Mouse (Mus musculus) hindbrain, embryonic 10.5 days (tissue): ENCODE results near the gene Itpr1. TPM values are rescaled to one million over a fixed set of nuclear protein-coding genes. Genes with fewer than 3 reads are reported as not detected.

Experiments used
- DNase-seq: peaks from one replicate; pipeline ENCODE4 v3.0.0-alpha.2; 2017; ENCODE audit warnings: low spot score
- H3K27ac ChIP-seq: fragments of 300-500 bp; sonication (generic); 2 replicates; pipeline ENCODE4 v1.5.1; 2016; ENCODE audit warnings: mild to moderate bottlenecking, moderate library complexity
- H3K27me3 ChIP-seq: fragments of 300-500 bp; sonication (generic); 2 replicates; pipeline ENCODE4 v1.6.1; 2016; ENCODE audit warnings: mild to moderate bottlenecking; ENCODE audit not compliant: poor library complexity, insufficient read depth, severe bottlenecking
- H3K36me3 ChIP-seq: fragments of 300-500 bp; sonication (generic); 2 replicates; pipeline ENCODE4 v1.6.1; 2016; ENCODE audit warnings: mild to moderate bottlenecking, moderate library complexity
- H3K4me1 ChIP-seq: fragments of 300-500 bp; sonication (generic); replicated peaks from 2 replicates; pipeline ENCODE4 v1.6.1; 2016; ENCODE audit warnings: mild to moderate bottlenecking
- H3K4me3 ChIP-seq: fragments of 300-500 bp; sonication (generic); 2 replicates; pipeline ENCODE4 v1.5.1; 2016; ENCODE audit warnings: mild to moderate bottlenecking, moderate library complexity
- H3K9me3 ChIP-seq: fragments of 300-500 bp; sonication (generic); 2 replicates; pipeline ENCODE4 v1.6.1; 2016; ENCODE audit warnings: mild to moderate bottlenecking, moderate library complexity
- WGBS: fragments of 180-500 bp; shearing (Covaris S2); methylation state at CpG from one replicate; pipeline ENCODE4 v1.1.7; 2016; 5-methylcytosine and 5-hydroxymethylcytosine counted together
- polyA plus RNA-seq: library from polyadenylated mRNA; unstranded; fragments of >200 nt; fragmentation: Nextera tagmentation; extraction: Ambion mirVana; gene quantifications from 2 replicates; pipeline ENCODE4 v1.2.1, GENCODE M21; 2016

Itpr1 gene
- polyA plus RNA-seq, 1 experiment from 2014 or later: 6.9 TPM

DNA sequence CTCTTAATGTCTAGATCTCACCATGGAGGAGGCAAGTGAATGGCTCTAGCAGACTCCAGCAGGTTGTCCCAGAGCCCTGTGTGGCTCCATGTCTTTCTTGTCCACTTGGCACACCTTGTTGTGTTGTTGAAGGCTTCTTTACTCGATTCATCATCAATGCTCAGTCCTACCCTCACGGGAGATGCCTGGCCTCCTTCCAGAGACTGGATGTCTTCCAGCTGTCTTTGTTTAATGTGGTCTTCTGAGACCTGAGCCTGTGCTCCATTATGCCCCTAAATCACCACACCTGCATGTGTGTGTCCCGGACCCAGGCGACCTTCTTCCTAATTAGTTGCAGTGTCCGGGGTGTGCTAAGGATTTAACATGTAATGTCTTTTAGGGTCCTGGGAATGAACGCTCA lies 254.7 kb downstream of the Itpr1 start:
- no peak overlapping the region for H3K4me3 ChIP-seq
- H3K9me3 ChIP-seq: no peaks in the 10 kb centered on the region
- H3K27me3 ChIP-seq: no peaks in the 10 kb centered on the region
- no peaks in the 10 kb centered on the region for H3K36me3 ChIP-seq
- peaks cover 10% of the 10 kb centered on the region for H3K4me1 ChIP-seq
- DNase-seq: no peak
- H3K27ac ChIP-seq: no peak overlapping the region
- WGBS: 86% methylated on average over 6 of the region's 6 CpGs

DNA sequence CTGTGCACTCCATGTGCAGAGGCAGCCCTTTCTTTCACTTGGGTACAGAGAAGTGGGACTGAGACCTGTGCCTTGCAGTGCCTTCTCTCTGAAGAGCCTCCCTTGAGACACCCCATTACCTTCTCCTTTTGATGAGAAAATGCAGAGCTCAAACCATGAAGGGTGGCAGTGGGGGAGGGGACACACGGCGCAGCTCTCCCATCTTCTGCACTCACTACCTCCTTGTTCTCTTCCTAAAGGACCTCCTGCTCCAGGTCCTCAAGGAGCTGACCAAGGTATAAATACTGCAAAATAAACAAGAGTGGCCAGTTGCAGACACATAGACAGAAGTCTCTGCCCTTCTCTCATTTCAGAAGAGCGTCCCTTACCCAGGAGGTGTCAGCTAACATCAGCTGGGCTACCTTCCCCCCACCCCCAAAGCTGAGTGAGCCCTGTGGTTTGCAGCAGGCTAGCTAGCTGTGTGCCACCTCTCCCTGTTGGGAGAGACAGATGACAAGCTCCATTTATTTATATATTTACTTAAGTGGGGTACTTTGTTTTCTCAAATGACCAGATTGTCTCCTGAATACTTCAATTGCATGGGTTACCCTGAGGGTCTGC lies 255.4 kb downstream of the Itpr1 start:
- Histone ChIP-seq H3K27ac (no peak overlapping the region), H3K4me3 (no peak overlapping the region), H3K9me3 (no peaks in the 10 kb centered on the region), H3K27me3 (no peaks in the 10 kb centered on the region), H3K4me1 (peaks cover 10% of the 10 kb centered on the region), H3K36me3 (peaks cover 5% of the 10 kb centered on the region)
- WGBS: 62% methylated on average over 3 of the region's 3 CpGs
- DNase-seq: no peak

DNA sequence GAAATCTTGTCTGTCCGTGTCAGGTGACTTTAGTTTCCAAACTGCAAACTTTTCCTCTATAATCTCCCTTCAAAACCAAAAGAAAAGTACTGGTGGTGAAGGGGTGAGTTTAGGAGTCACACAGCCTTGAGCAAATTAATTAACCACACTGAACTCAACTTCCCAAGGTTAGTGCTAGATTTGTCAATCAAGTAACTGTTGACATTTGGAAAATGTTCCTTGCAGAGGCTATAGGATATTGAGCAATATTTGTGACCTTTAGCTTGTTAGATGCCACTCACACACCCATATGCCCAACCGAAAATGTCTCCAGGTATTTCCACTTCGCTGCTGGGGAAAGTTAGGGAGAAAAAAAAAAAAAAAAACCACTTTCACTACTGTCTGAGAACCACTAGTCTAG lies 259.0 kb downstream of the Itpr1 start:
- Histone ChIP-seq H3K36me3 (peaks cover 11% of the 10 kb centered on the region), H3K9me3 (no peaks in the 10 kb centered on the region), H3K27me3 (no peaks in the 10 kb centered on the region), H3K4me3 (no peak overlapping the region), H3K27ac (no peak overlapping the region), H3K4me1 (peaks cover 10% of the 10 kb centered on the region)
- WGBS: 93% methylated on average over 3 of the region's 3 CpGs
- no peak for DNase-seq

DNA sequence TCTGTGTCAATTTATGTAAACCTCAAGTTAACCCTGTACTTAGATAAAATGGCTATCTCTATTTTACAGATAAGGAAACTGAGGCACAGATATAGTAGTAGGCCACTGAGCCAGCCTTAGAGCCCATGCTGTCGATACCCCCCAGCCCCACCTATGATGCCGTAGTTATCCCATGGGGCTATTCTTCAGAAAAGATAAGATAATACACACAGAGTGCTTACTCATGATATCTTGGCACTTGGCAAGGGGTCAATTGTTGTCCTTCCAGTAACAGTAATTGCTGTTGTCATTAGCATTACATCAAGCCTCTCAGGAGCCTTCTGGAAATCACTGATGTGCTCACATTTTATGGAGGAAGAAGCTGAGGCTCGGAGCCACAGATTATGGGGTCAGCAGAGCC lies 259.9 kb downstream of the Itpr1 start:
- Histone ChIP-seq H3K27me3 (no peaks in the 10 kb centered on the region), H3K4me3 (no peak overlapping the region), H3K36me3 (peaks cover 11% of the 10 kb centered on the region), H3K27ac (no peak overlapping the region), H3K4me1 (peaks cover 10% of the 10 kb centered on the region), H3K9me3 (no peaks in the 10 kb centered on the region)
- no peak for DNase-seq
- 93% methylated on average over 3 of the region's 3 CpGs for WGBS

DNA sequence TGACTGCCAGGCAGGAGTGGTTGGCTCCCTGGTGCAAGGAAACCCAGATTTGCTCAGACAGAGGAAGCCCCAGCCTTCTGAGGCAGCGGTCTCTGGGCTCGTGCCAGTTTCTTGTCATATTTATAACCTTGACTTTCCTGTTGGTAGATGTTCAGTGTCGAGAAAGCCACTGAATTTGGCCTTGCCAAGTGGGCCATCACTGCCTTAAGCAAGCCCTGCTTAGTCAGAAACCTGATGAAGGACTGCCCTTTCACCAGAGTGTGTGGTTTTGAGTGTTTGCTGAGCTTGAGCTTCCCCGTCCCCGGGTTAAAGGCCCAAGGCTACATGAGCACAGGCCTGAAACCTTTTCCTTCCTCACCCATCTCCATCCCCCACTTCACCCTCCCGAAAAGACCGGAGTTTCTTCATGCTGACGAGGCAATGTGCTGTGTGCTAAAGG lies 263.9 kb downstream of the Itpr1 start:
- WGBS: 89% methylated on average over 8 of the region's 8 CpGs
- no peak for DNase-seq

DNA sequence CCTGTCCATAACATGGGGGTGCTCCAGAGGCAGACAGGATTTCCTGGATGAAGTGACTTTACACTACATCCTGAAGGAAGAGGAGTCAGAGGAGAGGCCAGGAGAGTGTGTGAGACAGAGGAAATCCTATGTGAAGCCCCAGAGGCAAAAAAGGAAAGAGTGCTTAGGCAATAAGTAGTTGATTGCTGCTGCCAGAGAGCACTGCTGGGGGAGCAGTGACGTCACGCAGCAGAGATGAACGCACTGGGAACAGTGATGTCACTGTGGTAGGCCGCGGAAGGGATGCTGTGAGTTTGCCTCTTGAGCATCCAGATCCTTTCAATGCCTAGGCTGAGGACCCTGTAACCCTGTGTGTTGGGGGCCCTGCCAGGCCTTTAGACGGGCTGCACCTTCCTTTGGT lies 264.7 kb downstream of the Itpr1 start:
- Histone ChIP-seq H3K27ac (no peak overlapping the region), H3K4me3 (no peak overlapping the region), H3K9me3 (no peaks in the 10 kb centered on the region), H3K36me3 (peaks cover 17% of the 10 kb centered on the region), H3K4me1 (no peaks in the 10 kb centered on the region), H3K27me3 (no peaks in the 10 kb centered on the region)
- 93% methylated on average over 6 of the region's 6 CpGs for WGBS
- DNase-seq: no peak

More for the DNA sequence above, 263.9 kb downstream of the Itpr1 start:
- Histone ChIP-seq H3K27ac (no peak overlapping the region), H3K9me3 (no peaks in the 10 kb centered on the region), H3K4me3 (no peak overlapping the region), H3K4me1 (no peaks in the 10 kb centered on the region), H3K36me3 (peaks cover 17% of the 10 kb centered on the region), H3K27me3 (no peaks in the 10 kb centered on the region)

DNA sequence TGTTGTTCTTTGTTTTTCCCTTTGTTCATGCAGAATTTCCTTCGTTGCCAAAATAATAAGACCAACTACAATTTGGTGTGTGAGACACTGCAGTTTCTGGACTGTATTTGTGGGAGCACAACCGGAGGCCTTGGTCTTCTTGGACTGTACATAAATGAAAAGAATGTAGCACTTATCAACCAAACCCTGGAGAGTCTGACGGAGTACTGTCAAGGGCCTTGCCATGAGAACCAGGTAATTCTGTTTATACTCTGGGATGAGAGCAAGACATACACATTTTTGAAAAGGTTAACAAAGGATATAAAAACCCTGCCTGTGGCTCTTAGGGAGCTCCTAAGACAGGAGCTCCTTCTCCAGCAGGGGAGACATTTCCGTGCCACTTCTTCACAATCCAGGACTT lies 268.3 kb downstream of the Itpr1 start:
- Histone ChIP-seq H3K27ac (no peak overlapping the region), H3K9me3 (no peaks in the 10 kb centered on the region), H3K4me3 (no peak overlapping the region), H3K36me3 (peaks cover 24% of the 10 kb centered on the region), H3K4me1 (no peaks in the 10 kb centered on the region), H3K27me3 (no peaks in the 10 kb centered on the region)
- DNase-seq: no peak
- WGBS: 91% methylated on average over 4 of the region's 4 CpGs

DNA sequence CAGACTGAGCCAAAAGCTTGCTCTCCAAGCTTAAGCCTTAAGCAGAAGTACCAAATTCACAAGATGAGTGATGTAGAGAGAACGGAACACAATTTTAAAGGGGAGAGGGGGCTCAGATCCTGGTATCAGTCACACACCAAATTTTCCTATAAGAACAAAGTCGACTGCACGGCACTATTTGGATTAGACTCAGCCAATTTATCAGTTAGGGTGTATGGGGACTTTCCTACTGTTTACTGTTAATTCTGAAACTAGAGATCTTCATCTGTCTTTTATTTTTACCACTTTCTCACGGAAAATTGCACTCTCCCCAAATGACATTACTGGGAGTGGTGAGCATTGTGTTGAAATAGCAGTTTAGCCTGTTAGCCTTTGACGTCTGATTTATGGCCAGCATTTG lies 269.6 kb downstream of the Itpr1 start:
- H3K36me3 ChIP-seq: peaks cover 24% of the 10 kb centered on the region
- H3K4me1 ChIP-seq: no peaks in the 10 kb centered on the region
- 84% methylated on average over 5 of the region's 5 CpGs for WGBS
- no peaks in the 10 kb centered on the region for H3K27me3 ChIP-seq
- no peaks in the 10 kb centered on the region for H3K9me3 ChIP-seq
- H3K4me3 ChIP-seq: no peak overlapping the region
- DNase-seq: no peak
- H3K27ac ChIP-seq: no peak overlapping the region

DNA sequence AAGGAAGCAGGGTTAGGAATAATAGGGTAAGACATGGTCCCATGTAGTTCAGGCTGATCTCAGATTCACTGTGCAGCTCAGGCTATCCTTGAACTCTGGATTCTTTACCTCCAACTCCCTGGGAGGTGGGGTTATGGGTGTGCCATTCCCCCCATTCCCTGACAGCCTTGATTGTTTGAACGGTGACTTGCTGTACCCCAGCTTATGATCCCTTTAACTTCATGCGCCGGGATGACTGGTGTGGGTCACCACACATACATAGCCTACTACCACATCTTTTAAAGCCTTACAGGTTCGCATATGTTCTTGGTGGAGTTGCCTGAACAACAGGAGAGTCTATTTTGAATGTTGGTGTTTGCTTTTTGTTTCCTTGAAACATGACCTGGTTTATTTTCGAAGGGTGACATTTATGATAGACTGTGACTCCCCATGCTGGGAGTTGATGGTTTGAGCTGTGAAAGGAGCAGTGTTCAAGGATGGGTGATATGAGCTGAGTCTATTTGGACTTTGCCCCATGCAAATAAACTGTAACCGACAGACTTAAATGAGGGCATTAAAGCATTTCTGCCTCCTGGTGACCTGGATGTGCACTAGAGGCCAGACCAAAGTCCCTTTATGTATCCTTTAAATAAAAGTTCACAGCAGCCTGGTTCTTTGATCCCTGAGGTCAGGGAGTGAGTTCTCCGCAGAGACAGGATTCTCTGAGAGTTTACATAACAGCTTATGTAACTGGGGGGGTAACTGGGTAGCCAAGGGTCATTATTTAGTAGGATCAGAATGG lies 273.5 kb downstream of the Itpr1 start:
- H3K4me3 ChIP-seq: no peak overlapping the region
- peaks cover 41% of the 10 kb centered on the region for H3K36me3 ChIP-seq
- 86% methylated on average over 7 of the region's 7 CpGs for WGBS
- H3K4me1 ChIP-seq: no peaks in the 10 kb centered on the region
- H3K27ac ChIP-seq: no peak overlapping the region
- H3K9me3 ChIP-seq: no peaks in the 10 kb centered on the region
- H3K27me3 ChIP-seq: no peaks in the 10 kb centered on the region
- DNase-seq: no peak

DNA sequence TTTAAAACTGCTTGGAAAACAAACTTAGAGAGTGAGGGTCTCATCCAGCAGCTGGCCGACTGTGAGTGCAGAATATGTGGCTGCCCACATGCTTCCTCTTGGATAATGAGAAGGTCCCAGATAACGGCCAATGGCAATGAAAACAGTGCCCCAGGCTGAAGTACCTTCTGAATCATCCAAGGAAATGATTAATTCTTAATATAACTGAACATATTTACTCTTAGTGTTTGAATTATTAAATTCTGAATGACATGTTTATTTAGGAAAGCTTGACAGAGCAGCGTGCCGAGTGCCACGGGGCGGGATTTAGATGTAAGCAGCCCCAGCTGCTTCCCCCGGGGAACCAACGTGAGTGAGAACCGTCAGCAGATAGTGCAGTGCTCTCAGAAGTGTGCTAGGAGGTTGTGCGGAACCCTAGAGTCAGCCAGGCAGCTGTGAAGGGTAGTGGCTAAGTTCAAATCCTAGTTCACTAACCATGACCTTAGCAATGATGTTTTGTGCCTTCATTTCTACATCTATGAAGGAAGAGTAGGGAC lies 274.5 kb downstream of the Itpr1 start:
- Histone ChIP-seq H3K4me3 (no peak overlapping the region), H3K36me3 (peaks cover 42% of the 10 kb centered on the region), H3K4me1 (peaks cover 4% of the 10 kb centered on the region; the same call in 1 of the 2 replicates), H3K9me3 (no peaks in the 10 kb centered on the region), H3K27ac (no peak overlapping the region), H3K27me3 (no peaks in the 10 kb centered on the region)
- 82% methylated on average over 10 of the region's 10 CpGs for WGBS
- DNase-seq: no peak

DNA sequence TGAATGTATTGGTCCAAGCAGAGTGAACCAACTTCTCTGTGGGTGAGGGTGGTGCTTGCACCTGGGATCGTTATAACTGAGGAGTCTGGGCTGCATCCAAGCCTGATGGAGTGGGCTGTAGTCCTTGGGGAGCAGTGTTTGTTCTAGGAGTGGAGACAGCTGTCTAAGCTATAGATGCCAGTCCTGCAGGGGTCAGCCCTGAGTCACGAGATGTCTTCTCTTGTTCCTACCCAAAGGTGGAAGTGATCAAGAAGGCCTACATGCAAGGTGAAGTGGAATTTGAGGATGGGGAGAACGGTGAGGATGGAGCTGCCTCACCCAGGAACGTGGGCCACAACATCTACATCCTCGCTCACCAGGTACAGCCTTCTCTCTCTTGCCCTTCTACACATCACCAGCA lies 275.4 kb downstream of the Itpr1 start:
- Histone ChIP-seq H3K27me3 (no peaks in the 10 kb centered on the region), H3K36me3 (peaks cover 38% of the 10 kb centered on the region), H3K27ac (no peak overlapping the region), H3K4me1 (peaks cover 4% of the 10 kb centered on the region; the same call in 1 of the 2 replicates), H3K4me3 (no peak overlapping the region), H3K9me3 (no peaks in the 10 kb centered on the region)
- no peak for DNase-seq
- 88% methylated on average over 5 of the region's 5 CpGs for WGBS

DNA sequence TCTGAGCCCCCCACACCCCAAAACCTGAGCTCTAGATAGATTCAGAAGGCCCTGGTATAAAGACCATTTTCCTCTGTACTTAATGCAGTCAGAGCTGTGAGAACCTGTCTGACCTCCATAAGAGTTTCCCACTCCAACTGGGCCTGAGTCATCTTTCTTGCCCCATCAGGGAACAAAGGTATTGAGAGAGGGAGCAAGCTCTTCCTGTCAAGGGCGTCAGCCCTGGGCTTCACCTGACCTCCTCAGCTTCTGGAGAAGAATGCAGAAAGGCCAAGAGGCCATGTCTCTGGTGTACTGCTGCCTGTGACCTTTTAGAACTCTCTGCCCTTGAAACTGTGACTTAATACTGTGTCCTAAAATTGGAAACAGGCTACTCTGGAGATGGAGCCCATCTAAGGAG lies 279.1 kb downstream of the Itpr1 start:
- H3K27me3 ChIP-seq: no peaks in the 10 kb centered on the region
- H3K27ac ChIP-seq: no peak overlapping the region
- WGBS: 60% methylated on average over 1 of the region's 1 CpGs
- H3K36me3 ChIP-seq: peaks cover 38% of the 10 kb centered on the region
- DNase-seq: peak; percentile 25
- H3K4me3 ChIP-seq: no peak overlapping the region
- no peaks in the 10 kb centered on the region for H3K9me3 ChIP-seq
- peaks cover 4% of the 10 kb centered on the region; the same call in 1 of the 2 replicates for H3K4me1 ChIP-seq

DNA sequence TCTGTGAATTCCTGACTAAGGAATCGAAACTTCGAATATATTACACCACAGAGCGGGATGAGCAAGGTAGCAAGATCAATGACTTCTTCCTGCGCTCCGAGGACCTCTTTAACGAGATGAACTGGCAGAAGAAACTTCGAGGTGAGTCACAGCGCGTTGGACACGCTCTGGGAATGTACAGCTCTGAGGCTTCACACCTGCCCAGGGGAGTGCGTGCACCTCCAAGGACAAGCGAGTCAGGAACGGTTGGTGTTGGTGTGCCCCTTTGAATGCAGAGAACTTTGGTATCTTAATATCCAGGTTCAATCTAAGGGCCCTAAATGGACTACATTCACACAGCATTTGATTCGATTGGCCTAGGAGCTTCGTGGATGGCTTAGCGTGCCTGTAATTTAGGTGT lies 280.9 kb downstream of the Itpr1 start:
- H3K27ac ChIP-seq: no peak overlapping the region
- WGBS: 93% methylated on average over 16 of the region's 16 CpGs

More for the DNA sequence above, 280.9 kb downstream of the Itpr1 start:
- Histone ChIP-seq H3K4me1 (peaks cover 4% of the 10 kb centered on the region; the same call in 1 of the 2 replicates), H3K27me3 (no peaks in the 10 kb centered on the region), H3K36me3 (peaks cover 31% of the 10 kb centered on the region), H3K9me3 (no peaks in the 10 kb centered on the region), H3K4me3 (no peak overlapping the region)
- DNase-seq: no peak
